Mouse (Mus musculus): ENCODE measurements around the gene Sema3g. TPM values are rescaled to one million over a fixed set of nuclear protein-coding genes. Genes with fewer than 3 reads are reported as not detected.

The Sema3g gene
- polyA plus RNA-seq, 1 experiment from 2014 or later = 0.21 TPM

GRCm38 (mm10) chr14:31197547-31198516 is 19.8 kb upstream of the Sema3g start:
- ATAC-seq (replicated peaks; ENCODE audit: insufficient number of reproducible peaks, low FRiP score, low TSS enrichment, low read depth) (no peak), DNase-seq (ENCODE audit: low spot score) (no peak)
- Histone ChIP-seq H3K27ac (replicated peaks; ENCODE audit: low read depth, low read length) (no peak overlapping the region), H3K4me2 (ENCODE audit: low read depth, low read length) (no peak overlapping the region), H3K4me3 (ENCODE audit: low read depth, low read length) (no peak overlapping the region), H3K27me3 (ENCODE audit: control insufficient read depth, insufficient read depth, low read length) (no peaks in the 10 kb centered on the region), H3K36me3 (replicated peaks; ENCODE audit: control insufficient read depth, insufficient read depth, low read depth, low read length) (peaks cover 21% of the 10 kb centered on the region), H3K9ac (replicated peaks; ENCODE audit: low read length) (no peak overlapping the region), H3K4me1 (ENCODE audit: control insufficient read depth, insufficient read depth, low read length) (no peaks in the 10 kb centered on the region), H3K9me3 (replicated peaks; ENCODE audit: control insufficient read depth, low read length) (no peaks in the 10 kb centered on the region)
- WGBS = 78% methylated on average over 16 of the region's 16 CpGs

GRCm38 (mm10) chr14:31199599-31199998 is 18.1 kb upstream of the Sema3g start:
- Histone ChIP-seq H3K9ac (replicated peaks; ENCODE audit: low read length) (no peak overlapping the region), H3K4me2 (ENCODE audit: low read depth, low read length) (no peak overlapping the region), H3K27me3 (ENCODE audit: control insufficient read depth, insufficient read depth, low read length) (no peaks in the 10 kb centered on the region), H3K36me3 (replicated peaks; ENCODE audit: control insufficient read depth, insufficient read depth, low read depth, low read length) (peaks cover 27% of the 10 kb centered on the region), H3K27ac (replicated peaks; ENCODE audit: low read depth, low read length) (no peak overlapping the region), H3K9me3 (replicated peaks; ENCODE audit: control insufficient read depth, low read length) (no peaks in the 10 kb centered on the region), H3K4me1 (ENCODE audit: control insufficient read depth, insufficient read depth, low read length) (no peaks in the 10 kb centered on the region; the same call in 1 of the 2 replicates), H3K4me3 (ENCODE audit: low read depth, low read length) (no peak overlapping the region)
- DNase-seq (ENCODE audit: low spot score) (no peak), ATAC-seq (replicated peaks; ENCODE audit: insufficient number of reproducible peaks, low FRiP score, low TSS enrichment, low read depth) (no peak)
- 97% methylated on average over 7 of the region's 7 CpGs for WGBS

GRCm38 (mm10) chr14:31200038-31200437 is 17.6 kb upstream of the Sema3g start:
- no peak for DNase-seq (ENCODE audit: low spot score)
- WGBS = 83% methylated on average over 3 of the region's 3 CpGs
- H3K36me3 ChIP-seq (replicated peaks; ENCODE audit: control insufficient read depth, insufficient read depth, low read depth, low read length) = peaks cover 27% of the 10 kb centered on the region
- H3K27ac ChIP-seq (replicated peaks; ENCODE audit: low read depth, low read length) = no peak overlapping the region
- ATAC-seq (replicated peaks; ENCODE audit: insufficient number of reproducible peaks, low FRiP score, low TSS enrichment, low read depth) = no peak
- no peak overlapping the region for H3K9ac ChIP-seq (replicated peaks; ENCODE audit: low read length)
- no peaks in the 10 kb centered on the region for H3K27me3 ChIP-seq (ENCODE audit: control insufficient read depth, insufficient read depth, low read length)
- no peaks in the 10 kb centered on the region for H3K9me3 ChIP-seq (replicated peaks; ENCODE audit: control insufficient read depth, low read length)
- H3K4me3 ChIP-seq (ENCODE audit: low read depth, low read length) = no peak overlapping the region
- no peak overlapping the region for H3K4me2 ChIP-seq (ENCODE audit: low read depth, low read length)
- H3K4me1 ChIP-seq (ENCODE audit: control insufficient read depth, insufficient read depth, low read length) = peaks cover 4% of the 10 kb centered on the region; the same call in 1 of the 2 replicates

- ATAC-seq (replicated peaks; ENCODE audit: insufficient number of reproducible peaks, low FRiP score, low TSS enrichment, low read depth) (no peak), DNase-seq (ENCODE audit: low spot score) (peak; percentile 21)
- Histone ChIP-seq H3K36me3 (replicated peaks; ENCODE audit: control insufficient read depth, insufficient read depth, low read depth, low read length) (peaks cover 19% of the 10 kb centered on the region), H3K27ac (replicated peaks; ENCODE audit: low read depth, low read length) (0 out of 2 replicates have a peak overlapping the region, but pooled peaks have one; percentile 68), H3K4me1 (ENCODE audit: control insufficient read depth, insufficient read depth, low read length) (peaks cover 4% of the 10 kb centered on the region; the same call in 1 of the 2 replicates), H3K9me3 (replicated peaks; ENCODE audit: control insufficient read depth, low read length) (no peaks in the 10 kb centered on the region), H3K9ac (replicated peaks; ENCODE audit: low read length) (peak overlapping the region; percentile 93), H3K4me2 (ENCODE audit: low read depth, low read length) (peak overlapping the region; percentile 87), H3K27me3 (ENCODE audit: control insufficient read depth, insufficient read depth, low read length) (no peaks in the 10 kb centered on the region), H3K4me3 (ENCODE audit: low read depth, low read length) (peak overlapping the region; percentile 74)
- WGBS = 81% methylated on average over 4 of the region's 4 CpGs
These were observed 12.8 kb upstream of the Sema3g start for GRCm38 (mm10) chr14:31204844-31205243.

GRCm38 (mm10) chr14:31205244-31205561 is 12.5 kb upstream of the Sema3g start:
- no peak for ATAC-seq (replicated peaks; ENCODE audit: insufficient number of reproducible peaks, low FRiP score, low TSS enrichment, low read depth)
- DNase-seq (ENCODE audit: low spot score) = no peak
- H3K4me3 ChIP-seq (ENCODE audit: low read depth, low read length) = peak overlapping the region; percentile 74

GRCm38 (mm10) chr14:31205562-31206467 is 11.8 kb upstream of the Sema3g start:
- peak overlapping the region; percentile 68 for H3K27ac ChIP-seq (replicated peaks; ENCODE audit: low read depth, low read length)
- WGBS = 2% methylated on average over 38 of the region's 39 CpGs
- ATAC-seq (replicated peaks; ENCODE audit: insufficient number of reproducible peaks, low FRiP score, low TSS enrichment, low read depth) = peak; percentile 67
- peak overlapping the region; percentile 74 for H3K4me3 ChIP-seq (ENCODE audit: low read depth, low read length)
- H3K4me1 ChIP-seq (ENCODE audit: control insufficient read depth, insufficient read depth, low read length) = peaks cover 4% of the 10 kb centered on the region; the same call in 1 of the 2 replicates
- H3K36me3 ChIP-seq (replicated peaks; ENCODE audit: control insufficient read depth, insufficient read depth, low read depth, low read length) = peaks cover 18% of the 10 kb centered on the region
- DNase-seq (ENCODE audit: low spot score) = peak; percentile 65
- H3K9me3 ChIP-seq (replicated peaks; ENCODE audit: control insufficient read depth, low read length) = no peaks in the 10 kb centered on the region
- no peaks in the 10 kb centered on the region for H3K27me3 ChIP-seq (ENCODE audit: control insufficient read depth, insufficient read depth, low read length)
- H3K4me2 ChIP-seq (ENCODE audit: low read depth, low read length) = peak overlapping the region; percentile 87
- peak overlapping the region; percentile 93 for H3K9ac ChIP-seq (replicated peaks; ENCODE audit: low read length)

More at GRCm38 (mm10) chr14:31205244-31205561, 12.5 kb upstream of the Sema3g start:
- 27% methylated on average over 8 of the region's 8 CpGs for WGBS
- Histone ChIP-seq H3K9ac (replicated peaks; ENCODE audit: low read length) (peak overlapping the region; percentile 93), H3K9me3 (replicated peaks; ENCODE audit: control insufficient read depth, low read length) (no peaks in the 10 kb centered on the region), H3K27me3 (ENCODE audit: control insufficient read depth, insufficient read depth, low read length) (no peaks in the 10 kb centered on the region), H3K36me3 (replicated peaks; ENCODE audit: control insufficient read depth, insufficient read depth, low read depth, low read length) (peaks cover 18% of the 10 kb centered on the region), H3K4me2 (ENCODE audit: low read depth, low read length) (peak overlapping the region; percentile 87), H3K27ac (replicated peaks; ENCODE audit: low read depth, low read length) (peak overlapping the region; percentile 68), H3K4me1 (ENCODE audit: control insufficient read depth, insufficient read depth, low read length) (peaks cover 4% of the 10 kb centered on the region; the same call in 1 of the 2 replicates)

- peak; percentile 96 for DNase-seq (ENCODE audit: low spot score)
- H3K4me2 ChIP-seq (ENCODE audit: low read depth, low read length) = peak overlapping the region; percentile 87
- peaks cover 15% of the 10 kb centered on the region for H3K36me3 ChIP-seq (replicated peaks; ENCODE audit: control insufficient read depth, insufficient read depth, low read depth, low read length)
- peak overlapping the region; percentile 74 for H3K4me3 ChIP-seq (ENCODE audit: low read depth, low read length)
- peak; percentile 60 for ATAC-seq (replicated peaks; ENCODE audit: insufficient number of reproducible peaks, low FRiP score, low TSS enrichment, low read depth)
- H3K9me3 ChIP-seq (replicated peaks; ENCODE audit: control insufficient read depth, low read length) = no peaks in the 10 kb centered on the region
- H3K4me1 ChIP-seq (ENCODE audit: control insufficient read depth, insufficient read depth, low read length) = peaks cover 4% of the 10 kb centered on the region; the same call in 1 of the 2 replicates
- H3K27me3 ChIP-seq (ENCODE audit: control insufficient read depth, insufficient read depth, low read length) = no peaks in the 10 kb centered on the region
- H3K9ac ChIP-seq (replicated peaks; ENCODE audit: low read length) = peak overlapping the region; percentile 93
- under 1% methylated on average over 48 of the region's 48 CpGs for WGBS
- H3K27ac ChIP-seq (replicated peaks; ENCODE audit: low read depth, low read length) = peak overlapping the region; percentile 63
These were observed 11.1 kb upstream of the Sema3g start for GRCm38 (mm10) chr14:31206472-31206981.

Measured in embryonic facial prominence, embryonic 11.5 days (tissue).